Mouse (Mus musculus) heart, embryonic 15.5 days (tissue): ENCODE measurements around the gene Pik3r5. TPM values are rescaled to one million over a fixed set of nuclear protein-coding genes. Genes with fewer than 3 reads are reported as not detected.
A peak's percentile ranks its signal among the peaks of the same experiment; 100 is the strongest.

Experiments used
- ATAC-seq: fragments of 200-750 bp; cut with Nextera tagmentation; replicated peaks from 2 replicates; pipeline ENCODE4 v1.8.0; 2017; ENCODE audit warnings: low read depth, moderate TSS enrichment; ENCODE audit not compliant: insufficient number of reproducible peaks, insufficient read depth, low FRiP score
- H3K27ac ChIP-seq: fragments of 300-500 bp; sonication (generic); 2 replicates; pipeline ENCODE4 v1.5.1; 2015; ENCODE audit warnings: mild to moderate bottlenecking, inconsistent platforms
- H3K27me3 ChIP-seq: fragments of 300-500 bp; sonication (generic); 2 replicates; pipeline ENCODE4 v1.6.1; 2015; ENCODE audit warnings: inconsistent platforms
- H3K36me3 ChIP-seq: fragments of 300-500 bp; sonication (generic); 2 replicates; pipeline ENCODE4 v1.6.1; 2015; ENCODE audit warnings: mild to moderate bottlenecking, inconsistent platforms
- H3K4me1 ChIP-seq: fragments of 300-500 bp; sonication (generic); replicated peaks from 2 replicates; pipeline ENCODE4 v1.6.1; 2015; ENCODE audit warnings: inconsistent platforms
- H3K4me2 ChIP-seq: fragments of 300-500 bp; sonication (generic); 2 replicates; pipeline ENCODE4 v1.6.1; 2015; ENCODE audit warnings: inconsistent platforms, mild to moderate bottlenecking, moderate library complexity
- H3K4me3 ChIP-seq: fragments of 300-500 bp; sonication (generic); 2 replicates; pipeline ENCODE4 v1.5.1; 2015; ENCODE audit warnings: mild to moderate bottlenecking, inconsistent platforms
- H3K9ac ChIP-seq: fragments of 300-500 bp; sonication (generic); 2 replicates; pipeline ENCODE4 v1.6.1; 2015; ENCODE audit warnings: mild to moderate bottlenecking, inconsistent platforms
- H3K9me3 ChIP-seq: fragments of 300-500 bp; sonication (generic); replicated peaks from 2 replicates; pipeline ENCODE4 v1.6.1; 2016; ENCODE audit warnings: inconsistent platforms
- WGBS: fragments of 180-500 bp; shearing (Covaris S2); methylation state at CpG from one replicate; pipeline ENCODE4 v1.1.7; 2015; ENCODE audit warnings: mixed read lengths; 5-methylcytosine and 5-hydroxymethylcytosine counted together
- polyA plus RNA-seq: library from polyadenylated mRNA; unstranded; fragments of >200 nt; fragmentation: Nextera tagmentation; extraction: Ambion mirVana; gene quantifications from 2 replicates; pipeline ENCODE4 v1.2.1, GENCODE M21; 2015

Gene Pik3r5
- polyA plus RNA-seq, 1 experiment from 2014 or later = 0.68 TPM

- 52% methylated on average over 5 of the region's 5 CpGs for WGBS
- Histone ChIP-seq H3K36me3 (no peaks in the 10 kb centered on the region), H3K27ac (no peak overlapping the region), H3K27me3 (no peaks in the 10 kb centered on the region), H3K9ac (no peak overlapping the region), H3K4me1 (peaks cover 10% of the 10 kb centered on the region), H3K4me2 (no peak overlapping the region), H3K4me3 (no peak overlapping the region), H3K9me3 (no peaks in the 10 kb centered on the region)
- no peak for ATAC-seq
Measured at GRCm38 (mm10) chr11:68451747-68452405, 20.0 kb downstream of the Pik3r5 start.

- H3K4me3 ChIP-seq = no peak overlapping the region
- no peak overlapping the region for H3K4me2 ChIP-seq
- H3K27me3 ChIP-seq = no peaks in the 10 kb centered on the region
- H3K27ac ChIP-seq = no peak overlapping the region
- no peak for ATAC-seq
- peaks cover 10% of the 10 kb centered on the region for H3K4me1 ChIP-seq
- WGBS = 86% methylated on average over 8 of the region's 8 CpGs
- H3K36me3 ChIP-seq = no peaks in the 10 kb centered on the region
- H3K9ac ChIP-seq = no peak overlapping the region
- H3K9me3 ChIP-seq = no peaks in the 10 kb centered on the region
Measured at GRCm38 (mm10) chr11:68452740-68453139, 20.8 kb downstream of the Pik3r5 start.

- Histone ChIP-seq H3K36me3 (no peaks in the 10 kb centered on the region), H3K4me3 (no peak overlapping the region), H3K4me1 (peaks cover 10% of the 10 kb centered on the region), H3K9me3 (no peaks in the 10 kb centered on the region), H3K27me3 (no peaks in the 10 kb centered on the region), H3K9ac (no peak overlapping the region), H3K4me2 (no peak overlapping the region), H3K27ac (no peak overlapping the region)
- WGBS = 51% methylated on average over 6 of the region's 6 CpGs
- ATAC-seq = no peak
Measured at GRCm38 (mm10) chr11:68453301-68453700, 21.4 kb downstream of the Pik3r5 start.

- Histone ChIP-seq H3K4me1 (no peaks in the 10 kb centered on the region), H3K9ac (no peak overlapping the region), H3K36me3 (no peaks in the 10 kb centered on the region), H3K27ac (no peak overlapping the region), H3K9me3 (no peaks in the 10 kb centered on the region), H3K27me3 (no peaks in the 10 kb centered on the region), H3K4me3 (no peak overlapping the region), H3K4me2 (no peak overlapping the region)
- WGBS = 71% methylated on average over 8 of the region's 8 CpGs
- ATAC-seq = no peak
Measured at GRCm38 (mm10) chr11:68458086-68458485, 26.2 kb downstream of the Pik3r5 start.

- Histone ChIP-seq H3K9ac (no peak overlapping the region), H3K27ac (no peak overlapping the region), H3K36me3 (no peaks in the 10 kb centered on the region), H3K4me2 (no peak overlapping the region), H3K27me3 (0 out of 2 replicates have a peak, but pooled peaks cover 3% of the 10 kb centered on the region), H3K9me3 (no peaks in the 10 kb centered on the region), H3K4me3 (no peak overlapping the region), H3K4me1 (no peaks in the 10 kb centered on the region)
- ATAC-seq = no peak
- WGBS = 77% methylated on average over 5 of the region's 5 CpGs
Measured at GRCm38 (mm10) chr11:68459021-68459420, 27.1 kb downstream of the Pik3r5 start.

- Histone ChIP-seq H3K4me3 (no peak overlapping the region), H3K4me2 (no peak overlapping the region), H3K9me3 (no peaks in the 10 kb centered on the region), H3K27me3 (0 out of 2 replicates have a peak, but pooled peaks cover 3% of the 10 kb centered on the region), H3K36me3 (no peaks in the 10 kb centered on the region), H3K4me1 (no peaks in the 10 kb centered on the region), H3K9ac (no peak overlapping the region), H3K27ac (no peak overlapping the region)
- no peak for ATAC-seq
- WGBS = 81% methylated on average over 5 of the region's 5 CpGs
Measured at GRCm38 (mm10) chr11:68459486-68459885, 27.6 kb downstream of the Pik3r5 start.

GRCm38 (mm10) chr11:68462716-68463115 lies 30.8 kb downstream of the Pik3r5 start:
- no peak for ATAC-seq
- Histone ChIP-seq H3K4me3 (no peak overlapping the region), H3K9me3 (no peaks in the 10 kb centered on the region), H3K4me2 (no peak overlapping the region), H3K27ac (no peak overlapping the region), H3K36me3 (no peaks in the 10 kb centered on the region), H3K4me1 (no peaks in the 10 kb centered on the region), H3K9ac (no peak overlapping the region), H3K27me3 (peaks cover 8% of the 10 kb centered on the region)
- WGBS = 78% methylated on average over 3 of the region's 3 CpGs

GRCm38 (mm10) chr11:68464260-68464659 lies 32.3 kb downstream of the Pik3r5 start:
- Histone ChIP-seq H3K4me2 (no peak overlapping the region), H3K9ac (no peak overlapping the region), H3K4me3 (no peak overlapping the region), H3K9me3 (no peaks in the 10 kb centered on the region), H3K27me3 (peaks cover 8% of the 10 kb centered on the region), H3K27ac (no peak overlapping the region), H3K4me1 (no peaks in the 10 kb centered on the region), H3K36me3 (no peaks in the 10 kb centered on the region)
- no peak for ATAC-seq
- 54% methylated on average over 5 of the region's 5 CpGs for WGBS

GRCm38 (mm10) chr11:68465090-68465489 lies 33.2 kb downstream of the Pik3r5 start:
- Histone ChIP-seq H3K9ac (no peak overlapping the region), H3K27me3 (peaks cover 8% of the 10 kb centered on the region), H3K9me3 (no peaks in the 10 kb centered on the region), H3K4me2 (no peak overlapping the region), H3K4me1 (no peaks in the 10 kb centered on the region), H3K36me3 (no peaks in the 10 kb centered on the region), H3K27ac (no peak overlapping the region), H3K4me3 (no peak overlapping the region)
- ATAC-seq = no peak
- 50% methylated on average over 2 of the region's 2 CpGs for whole genome bisulfite sequencing

- 81% methylated on average over 7 of the region's 7 CpGs for WGBS
- no peak for ATAC-seq
Measured at GRCm38 (mm10) chr11:68467441-68467840, 35.5 kb downstream of the Pik3r5 start.

GRCm38 (mm10) chr11:68467962-68468612 lies 36.2 kb downstream of the Pik3r5 start:
- WGBS = 65% methylated on average over 9 of the region's 9 CpGs

More at GRCm38 (mm10) chr11:68467441-68467840, 35.5 kb downstream of the Pik3r5 start:
- Histone ChIP-seq H3K4me2 (no peak overlapping the region), H3K4me3 (no peak overlapping the region), H3K36me3 (no peaks in the 10 kb centered on the region), H3K27me3 (peaks cover 8% of the 10 kb centered on the region), H3K27ac (no peak overlapping the region), H3K9me3 (no peaks in the 10 kb centered on the region), H3K9ac (no peak overlapping the region), H3K4me1 (no peaks in the 10 kb centered on the region)

GRCm38 (mm10) chr11:68468886-68469285 lies 37.0 kb downstream of the Pik3r5 start:
- WGBS = 72% methylated on average over 4 of the region's 4 CpGs

More at GRCm38 (mm10) chr11:68467962-68468612, 36.2 kb downstream of the Pik3r5 start:
- Histone ChIP-seq H3K4me1 (no peaks in the 10 kb centered on the region), H3K36me3 (no peaks in the 10 kb centered on the region), H3K27me3 (peaks cover 8% of the 10 kb centered on the region), H3K4me2 (no peak overlapping the region), H3K9ac (no peak overlapping the region), H3K4me3 (no peak overlapping the region), H3K9me3 (no peaks in the 10 kb centered on the region), H3K27ac (no peak overlapping the region)
- 0 out of 2 replicates have a peak, but pooled peaks have one; percentile 27 for ATAC-seq

More at GRCm38 (mm10) chr11:68468886-68469285, 37.0 kb downstream of the Pik3r5 start:
- Histone ChIP-seq H3K27ac (no peak overlapping the region), H3K27me3 (peaks cover 11% of the 10 kb centered on the region), H3K4me3 (no peak overlapping the region), H3K9ac (no peak overlapping the region), H3K9me3 (no peaks in the 10 kb centered on the region), H3K4me1 (no peaks in the 10 kb centered on the region), H3K36me3 (no peaks in the 10 kb centered on the region), H3K4me2 (no peak overlapping the region)
- ATAC-seq = no peak
